21 mouse cellular contexts compared by ENCODE assay signal in genomic region chr5:63964576-63964975, GRCm38 (mm10). TPM values are rescaled to one million over a fixed set of nuclear protein-coding genes. Genes with fewer than 3 reads are reported as not detected.
DNase-seq lines count a peak whose midpoint lies in the region; ATAC-seq lines count a peak whose summit lies in the region.
"Had no signal": no experiment of that assay in that cellular context is flagged by ENCODE, and none has a peak within 500 bp of the region (broad histone marks: within the 10 kb centered on the region; RNA-seq: fewer than 3 reads in every experiment).

No protein-coding gene starts in this region.

- 0 out of 2 replicates have a peak, but pooled peaks cover 6% of the 10 kb centered on the region for H3K27me3 ChIP-seq in liver, embryonic 15.5 days
- H3K27me3 ChIP-seq in liver, embryonic 11.5 days (replicated peaks; ENCODE audit: control insufficient read depth, insufficient read depth, low read length) = no peaks in the 10 kb centered on the region
- H3K27me3 ChIP-seq in liver, embryonic 16.5 days (ENCODE audit: control insufficient read depth, insufficient read depth, low read depth, low read length) = no peaks in the 10 kb centered on the region
- H3K27me3 ChIP-seq: forebrain, embryonic 15.5 days had no signal

- H3K4me2 ChIP-seq in liver, embryonic 15.5 days = peak overlapping the region; percentile 40
- H3K4me2 ChIP-seq in liver, embryonic 11.5 days = no peak overlapping the region
- peak overlapping the region; percentile 33 for H3K4me2 ChIP-seq in liver, embryonic 16.5 days (ENCODE audit: low read depth, low read length)
- H3K4me2 ChIP-seq: forebrain, embryonic 15.5 days; hindbrain, embryonic 14.5 days; midbrain, embryonic 11.5 days had no signal

- no peaks in the 10 kb centered on the region for H3K9me3 ChIP-seq in liver, embryonic 15.5 days (replicated peaks)
- no peaks in the 10 kb centered on the region for H3K9me3 ChIP-seq in liver, embryonic 11.5 days (ENCODE audit: control insufficient read depth, low read length)
- no peaks in the 10 kb centered on the region for H3K9me3 ChIP-seq in liver, embryonic 16.5 days (replicated peaks; ENCODE audit: control insufficient read depth, low read length)
- H3K9me3 ChIP-seq: embryonic facial prominence, embryonic 10.5 days; forebrain, embryonic 15.5 days; heart, embryonic 10.5 days; limb, embryonic 10.5 days had no signal

- peaks cover 28% of the 10 kb centered on the region for H3K4me1 ChIP-seq in liver, embryonic 15.5 days (replicated peaks)
- 0 out of 2 replicates have a peak, but pooled peaks cover 3% of the 10 kb centered on the region for H3K4me1 ChIP-seq in liver, embryonic 11.5 days (replicated peaks; ENCODE audit: control insufficient read depth, insufficient read depth, low read length)
- H3K4me1 ChIP-seq in liver, embryonic 16.5 days (ENCODE audit: control insufficient read depth, low read depth, low read length) = peaks cover 18% of the 10 kb centered on the region

- H3K9ac ChIP-seq in liver, embryonic 15.5 days = no peak overlapping the region
- no peak overlapping the region for H3K9ac ChIP-seq in liver, embryonic 11.5 days (ENCODE audit: low read depth, low read length)
- H3K9ac ChIP-seq in liver, embryonic 16.5 days (ENCODE audit: low read depth, low read length) = no peak overlapping the region
- H3K9ac ChIP-seq: forebrain, embryonic 15.5 days; hindbrain, embryonic 14.5 days; liver, embryonic 14.5 days had no signal

- H3K4me3 ChIP-seq in liver, embryonic 15.5 days (replicated peaks) = no peak overlapping the region
- H3K4me3 ChIP-seq in liver, embryonic 11.5 days (ENCODE audit: low read depth, low read length) = no peak overlapping the region
- no peak overlapping the region for H3K4me3 ChIP-seq in liver, embryonic 16.5 days (ENCODE audit: low read depth, low read length)
- H3K4me3 ChIP-seq: embryonic facial prominence, embryonic 10.5 days; forebrain, embryonic 15.5 days; heart, embryonic 10.5 days; limb, embryonic 10.5 days had no signal

- ATAC-seq in liver, embryonic 15.5 days (ENCODE audit: insufficient read depth) = no peak
- ATAC-seq in liver, embryonic 11.5 days (replicated peaks; ENCODE audit: low FRiP score) = no peak
- no peak for ATAC-seq in liver, embryonic 16.5 days (ENCODE audit: low read depth)
- no peak for ATAC-seq in activated CD4-positive, CD25-positive, alpha-beta regulatory T cell, adult 4 months
- no peak for ATAC-seq in megakaryocyte, adult 5-6 weeks (ENCODE audit: poor library complexity, severe bottlenecking)
- ATAC-seq: forebrain, embryonic 15.5 days had no signal

- H3K36me3 ChIP-seq in liver, embryonic 15.5 days (replicated peaks) = no peaks in the 10 kb centered on the region
- no peaks in the 10 kb centered on the region for H3K36me3 ChIP-seq in liver, embryonic 11.5 days (ENCODE audit: control insufficient read depth, insufficient read depth, low read length)
- no peaks in the 10 kb centered on the region for H3K36me3 ChIP-seq in liver, embryonic 16.5 days (ENCODE audit: control insufficient read depth, insufficient read depth)
- H3K36me3 ChIP-seq: forebrain, embryonic 15.5 days; heart, embryonic 10.5 days had no signal

- peak overlapping the region; percentile 12; the same call in 1 of the 2 replicates for H3K27ac ChIP-seq in liver, embryonic 15.5 days (replicated peaks)
- H3K27ac ChIP-seq in liver, embryonic 11.5 days (ENCODE audit: low read depth, low read length) = no peak overlapping the region
- 0 out of 2 replicates have a peak overlapping the region, but pooled peaks have one; percentile 34 for H3K27ac ChIP-seq in liver, embryonic 16.5 days (ENCODE audit: low read length)
- H3K27ac ChIP-seq: embryonic facial prominence, embryonic 10.5 days; forebrain, embryonic 15.5 days; heart, embryonic 10.5 days; hindbrain, embryonic 14.5 days; limb, embryonic 10.5 days; liver, embryonic 14.5 days had no signal

- DNase-seq in kidney, adult 9 months = peak; percentile 17
- DNase-seq in kidney, postnatal 10 days = no peak
- DNase-seq in liver, embryonic 11.5 days (ENCODE audit: low spot score) = no peak
- DNase-seq: adrenal gland, postnatal 36 days; B cell, adult 2 months; cerebellum, adult 11-12 months; cerebellum, postnatal 10 days; heart, postnatal 4 days; lung, postnatal 10 days; thymus, adult 18-20 months had no signal

- whole genome bisulfite sequencing in liver, embryonic 15.5 days (ENCODE audit: insufficient replicate concordance) = 59% methylated on average over 8 of the region's 8 CpGs
- WGBS in liver, embryonic 11.5 days = 65% methylated on average over 8 of the region's 8 CpGs
- 59% methylated on average over 8 of the region's 8 CpGs for WGBS in liver, embryonic 16.5 days (ENCODE audit: insufficient replicate concordance)

RNA-seq across cellular contexts. Expression of gene Rell1, which starts 4.1 kb away (rescaled TPM):
- 8.8 and 9.2 TPM in 2 replicates for polyA plus RNA-seq in liver, embryonic 15.5 days (2015; fragmentation: Nextera tagmentation; extraction: Ambion mirVana)
- 9.0 and 11.0 TPM in 2 replicates for polyA plus RNA-seq in liver, embryonic 11.5 days (2014; fragmentation: Nextera tagmentation; extraction: Ambion mirVana)
- polyA plus RNA-seq in liver, embryonic 16.5 days (2015; fragmentation: Nextera tagmentation; extraction: Ambion mirVana) = 8.9 and 9.1 TPM in 2 replicates
- polyA plus RNA-seq in activated CD4-positive, CD25-positive, alpha-beta regulatory T cell, adult 4 months (2017; shearing (Covaris generic)) = 1 to 10 TPM; 4.0 to 7.6 TPM
- 23.3 and 28.7 TPM in 2 replicates for total RNA-seq in megakaryocyte, adult 5-6 weeks (2015)
- 27.1 and 28.3 TPM in 2 replicates for total RNA-seq in megakaryocyte, adult 5-6 weeks (2017)
